Mouse (Mus musculus) fibroblast of lung, adult 2 months (primary cell): ENCODE results near the gene Sema4f.

Experiments
- DNase-seq: peaks from one replicate; pipeline ENCODE4 v3.0.0-alpha.2; 2011; ENCODE audit warnings: low read depth

The Sema4f gene

DNA sequence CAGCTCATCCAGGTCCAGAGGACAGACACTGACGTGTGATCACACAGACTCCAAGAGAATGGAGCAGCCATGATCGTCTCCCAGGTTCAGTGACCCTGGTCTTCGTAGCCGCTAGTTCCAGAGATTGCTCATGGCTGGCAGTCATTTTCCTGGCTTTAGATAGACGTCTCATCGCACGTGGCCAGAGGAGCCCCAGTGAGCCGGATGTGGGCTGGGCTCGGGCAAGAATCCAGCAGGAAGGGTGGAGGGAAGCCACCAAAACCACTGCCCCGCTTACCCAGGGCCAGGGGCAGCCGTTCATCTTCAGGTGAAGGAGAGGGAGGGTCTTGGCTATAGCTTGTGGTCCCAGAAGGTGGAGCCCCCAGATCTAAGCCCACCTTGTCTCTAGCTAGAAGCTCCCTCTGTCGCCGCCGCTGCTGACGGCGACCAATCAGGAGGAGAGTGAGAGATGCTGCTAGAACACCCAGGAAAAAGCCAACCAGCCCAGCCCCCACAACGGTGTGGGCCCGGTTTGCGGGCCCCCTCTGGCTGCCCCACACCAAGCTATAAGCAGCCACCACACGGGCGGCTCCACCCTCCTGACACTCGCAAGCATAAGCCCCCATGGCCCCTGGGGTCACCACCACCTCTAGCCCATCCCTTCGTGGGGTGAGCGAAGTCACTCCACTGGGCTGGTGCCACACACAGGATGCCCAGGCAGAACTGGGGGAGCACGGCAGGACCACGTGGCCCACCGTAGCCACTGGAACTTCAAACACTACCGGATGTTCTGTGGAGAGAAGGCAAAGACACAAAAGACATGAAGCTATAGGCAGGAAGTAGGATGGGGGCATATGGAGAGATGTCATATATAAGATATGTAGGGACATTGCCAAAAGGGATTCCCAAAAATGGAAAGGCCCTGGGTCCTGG, 26.0 kb downstream of the Sema4f start:
- DNase-seq: no peak

GRCm38 (mm10) chr6:82911303-82911702, 28.3 kb downstream of the Sema4f start:
- no peak for DNase-seq

- peak; percentile 100 for DNase-seq
These were observed 30.3 kb downstream of the Sema4f start for GRCm38 (mm10) chr6:82909136-82909855.

GRCm38 (mm10) chr6:82908034-82908433, 31.5 kb downstream of the Sema4f start:
- DNase-seq: peak; percentile 86

GRCm38 (mm10) chr6:82906985-82907384, 32.6 kb downstream of the Sema4f start:
- DNase-seq: no peak

- DNase-seq: no peak
These were observed 37.0 kb downstream of the Sema4f start for GRCm38 (mm10) chr6:82902559-82902958.

DNA sequence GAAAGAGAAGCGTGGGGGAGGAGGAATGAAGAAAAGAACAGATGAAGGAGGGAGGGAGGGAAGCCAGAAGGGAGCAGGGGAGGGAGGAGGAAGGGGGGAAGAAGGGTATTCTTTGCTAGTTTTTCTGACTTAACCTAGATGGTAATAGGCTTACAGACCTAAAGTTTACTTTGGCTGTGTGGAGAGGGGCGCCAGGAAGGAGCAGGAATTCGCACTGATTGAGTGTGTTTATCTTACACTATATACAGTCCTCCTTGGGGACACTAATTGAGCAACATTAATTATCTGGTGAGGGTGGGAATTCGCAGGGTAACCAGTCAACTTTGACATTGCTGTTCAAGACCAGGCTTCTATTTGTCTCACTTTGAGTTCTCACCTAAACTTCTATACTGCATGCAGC, 40.8 kb downstream of the Sema4f start:
- DNase-seq: no peak

- DNase-seq: no peak
These were observed 41.3 kb downstream of the Sema4f start for GRCm38 (mm10) chr6:82898227-82898626.

GRCm38 (mm10) chr6:82897311-82897710, 42.3 kb downstream of the Sema4f start:
- DNase-seq: no peak

GRCm38 (mm10) chr6:82893415-82893814, 46.2 kb downstream of the Sema4f start:
- no peak for DNase-seq

- no peak for DNase-seq
These were observed 47.0 kb downstream of the Sema4f start for GRCm38 (mm10) chr6:82892540-82892939.

- DNase-seq: no peak
These were observed 48.1 kb downstream of the Sema4f start for GRCm38 (mm10) chr6:82891488-82891887.

GRCm38 (mm10) chr6:82886330-82886729, 53.2 kb downstream of the Sema4f start:
- DNase-seq: no peak

DNA sequence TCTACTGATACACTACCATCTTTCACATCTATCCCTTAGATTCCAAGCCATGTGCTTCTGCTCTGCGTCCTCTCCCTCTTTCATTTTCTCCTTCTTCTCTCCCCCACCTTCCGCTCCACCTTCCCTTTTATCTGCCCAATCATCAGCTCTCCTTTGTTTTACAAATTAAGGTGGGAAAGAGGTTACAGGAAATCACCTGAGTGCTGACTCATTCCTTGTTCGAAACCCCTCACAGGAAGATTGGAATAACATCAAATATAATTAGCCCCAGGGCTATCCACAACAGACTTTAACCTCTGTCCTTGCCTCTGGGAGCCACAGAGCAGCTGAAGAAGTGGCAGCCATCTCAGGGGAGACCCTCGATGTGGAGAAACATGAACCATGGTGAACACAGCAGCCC, 53.7 kb downstream of the Sema4f start:
- DNase-seq: no peak

DNA sequence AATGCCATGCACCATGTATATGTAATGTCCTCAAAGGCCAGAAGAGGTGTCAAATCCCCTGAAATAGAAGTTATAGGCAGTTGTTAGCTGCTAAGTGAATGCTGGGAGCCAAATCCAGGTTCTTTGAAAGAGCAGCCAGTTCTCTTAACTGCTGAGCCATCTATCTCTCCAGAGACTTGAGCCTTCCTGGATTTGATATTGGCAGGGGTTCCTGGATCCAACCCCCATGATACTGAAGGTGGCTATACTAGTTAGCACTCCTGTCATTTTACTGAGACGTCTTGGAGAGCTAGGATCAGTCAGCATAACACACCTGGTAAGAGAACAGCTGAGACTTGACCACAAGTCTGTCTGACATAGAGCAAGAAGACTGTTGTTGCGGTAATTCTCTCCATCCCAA, 54.1 kb downstream of the Sema4f start:
- no peak for DNase-seq

DNA sequence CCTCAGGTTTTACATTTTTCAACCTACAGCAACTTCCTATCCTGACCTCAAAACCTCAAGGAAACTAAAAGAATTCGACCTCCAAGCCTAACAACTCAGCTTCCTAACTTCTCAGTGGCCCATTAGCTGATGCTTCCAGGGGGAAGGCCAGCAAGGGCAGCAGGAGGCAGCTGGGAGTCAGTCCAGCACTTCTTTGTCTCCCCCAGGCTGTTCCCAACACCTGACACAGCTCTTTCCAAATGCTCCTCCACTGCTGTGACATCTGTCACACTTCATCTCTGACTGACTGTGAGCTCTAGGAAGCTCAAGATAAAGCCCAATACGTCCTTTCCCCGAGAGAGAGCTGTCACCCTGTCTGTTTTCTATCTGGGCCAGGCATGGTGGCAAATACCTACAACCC, 55.0 kb downstream of the Sema4f start:
- DNase-seq: no peak

GRCm38 (mm10) chr6:82881485-82882096, 58.0 kb downstream of the Sema4f start:
- peak; percentile 48 for DNase-seq

DNA sequence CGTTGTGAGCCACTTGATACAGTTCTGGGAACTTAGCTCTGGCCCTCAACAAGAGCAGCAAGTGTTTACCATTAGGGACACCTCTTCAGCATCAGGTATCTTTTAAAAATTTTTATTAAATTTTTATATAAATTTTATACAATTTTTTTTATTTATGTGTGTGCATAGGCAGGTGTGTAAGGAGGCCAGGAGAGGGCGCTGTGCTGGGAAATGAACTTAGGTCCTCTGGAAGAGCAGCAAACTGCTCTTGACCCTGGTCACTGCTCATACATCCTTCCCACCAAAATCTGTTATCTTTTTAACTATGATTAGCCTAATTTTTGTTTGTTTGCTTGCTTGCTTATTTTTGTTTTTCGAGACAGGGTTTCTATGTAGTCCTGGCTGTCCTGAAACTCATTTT, 58.8 kb downstream of the Sema4f start:
- DNase-seq: no peak

GRCm38 (mm10) chr6:82879463-82880089, 60.0 kb downstream of the Sema4f start:
- DNase-seq: no peak

DNA sequence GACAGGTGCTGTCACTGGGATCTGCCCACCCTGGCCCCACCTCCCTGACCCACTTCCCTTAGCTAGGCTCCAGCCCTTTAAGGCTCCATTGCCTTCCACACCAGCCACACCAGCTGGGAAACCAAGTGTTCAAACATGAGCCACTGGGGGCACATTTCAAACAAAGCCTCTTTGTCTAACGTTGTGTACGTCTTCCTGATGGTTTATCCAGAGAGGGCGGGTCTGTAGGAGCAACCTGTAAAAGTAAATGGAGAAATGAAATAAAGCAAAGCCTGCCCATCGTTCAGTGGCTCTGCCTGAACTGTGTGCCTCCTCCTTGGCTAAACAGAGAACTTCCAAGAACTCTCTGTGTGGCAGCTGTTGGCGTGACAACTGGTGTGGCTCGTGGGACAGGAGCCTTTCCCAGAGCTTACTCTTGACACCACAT, 64.0 kb downstream of the Sema4f start:
- DNase-seq: no peak

DNA sequence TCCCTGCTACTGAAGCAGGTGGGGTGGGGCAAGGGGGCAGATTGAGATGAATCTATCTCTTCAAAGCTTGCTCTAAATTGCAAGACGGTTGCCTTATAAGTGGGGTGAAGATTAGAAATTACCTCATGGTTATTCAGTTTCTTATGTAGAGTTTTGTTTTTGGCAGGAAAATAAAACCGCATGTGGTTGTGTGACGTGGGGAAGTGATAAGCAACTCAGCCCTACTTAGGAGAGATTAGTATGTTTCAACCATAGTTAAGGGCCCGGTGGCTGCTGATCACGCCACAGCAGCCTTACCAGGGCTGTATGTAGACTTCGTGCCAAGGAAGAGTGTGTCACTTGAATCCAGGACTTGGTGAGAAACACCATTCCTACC, 67.2 kb downstream of the Sema4f start:
- no peak for DNase-seq

DNA sequence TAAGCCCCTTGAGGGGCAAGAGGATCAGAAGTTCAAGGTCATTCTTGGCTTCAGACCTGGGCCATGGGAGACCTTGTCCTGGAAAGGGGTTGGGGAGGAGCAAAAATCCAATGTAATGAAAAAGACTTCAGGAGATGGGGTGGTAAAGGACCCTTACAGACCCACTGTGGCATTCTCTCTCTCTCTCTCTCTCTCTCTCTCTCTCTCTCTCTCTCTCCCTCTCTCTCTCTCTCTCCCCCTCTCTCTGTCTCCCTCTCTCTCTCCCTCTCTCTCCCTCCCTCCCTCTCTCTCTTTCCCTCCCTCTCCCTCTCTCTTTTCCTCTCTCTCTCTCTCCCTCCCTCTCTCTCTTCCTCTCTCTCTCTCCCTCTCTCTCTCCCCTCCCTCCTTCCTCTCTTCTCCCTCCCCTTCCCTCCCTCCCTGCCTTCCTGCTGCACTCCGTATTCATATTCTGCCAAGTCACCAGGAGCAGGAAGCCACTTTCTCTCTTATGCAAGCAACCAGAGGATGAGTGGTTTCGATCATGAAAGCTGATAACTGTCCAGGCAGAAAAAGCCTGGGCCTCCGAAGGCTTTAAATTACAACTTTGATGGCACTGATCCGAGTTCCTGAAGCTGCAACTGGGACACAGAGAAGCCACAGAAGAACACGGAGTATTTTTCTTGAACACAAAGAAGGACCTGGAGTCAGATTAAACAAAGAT, 67.8 kb downstream of the Sema4f start:
- no peak for DNase-seq
